Mouse (Mus musculus): ENCODE measurements at regions not wholly inside any gene's neighbourhood (a gene's known extent, or its start where the extent isn't known, plus 50 kb on each side); places are given as distances from the start of the nearest gene placed in this dataset.

DNA sequence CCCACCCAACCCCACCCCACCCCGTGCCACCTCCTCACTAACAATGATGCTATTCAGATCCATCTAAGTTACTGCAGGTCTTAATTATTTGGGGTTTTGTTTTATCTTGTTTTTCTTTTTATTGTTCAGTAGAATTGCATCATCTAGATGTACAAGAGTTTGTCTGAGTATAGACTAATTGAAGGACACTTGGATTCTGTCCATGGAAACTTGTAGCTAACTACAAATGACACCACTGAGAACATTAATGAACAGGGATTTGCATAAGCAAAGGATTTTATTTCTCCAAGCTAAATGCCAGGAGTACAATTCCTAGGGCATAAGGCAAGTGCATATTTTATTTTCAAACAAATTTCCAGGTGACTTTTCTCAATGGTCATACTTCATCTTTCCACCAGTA is 318.4 kb upstream of the Slc7a11 start:
- no peaks in the 10 kb centered on the region for H3K36me3 ChIP-seq
- H3K4me1 ChIP-seq = no peaks in the 10 kb centered on the region
- H3K9ac ChIP-seq = no peak overlapping the region
- H3K4me3 ChIP-seq = no peak overlapping the region
- WGBS = 0% methylated on average over 1 of the region's 1 CpGs
- H3K9me3 ChIP-seq = no peaks in the 10 kb centered on the region
- H3K27ac ChIP-seq (replicated peaks) = no peak overlapping the region
- no peaks in the 10 kb centered on the region for H3K27me3 ChIP-seq (replicated peaks)
- ATAC-seq (ENCODE audit: extremely low read depth, insufficient number of reproducible peaks, low FRiP score, low TSS enrichment) = no peak
- H3K4me2 ChIP-seq = no peak overlapping the region

DNA sequence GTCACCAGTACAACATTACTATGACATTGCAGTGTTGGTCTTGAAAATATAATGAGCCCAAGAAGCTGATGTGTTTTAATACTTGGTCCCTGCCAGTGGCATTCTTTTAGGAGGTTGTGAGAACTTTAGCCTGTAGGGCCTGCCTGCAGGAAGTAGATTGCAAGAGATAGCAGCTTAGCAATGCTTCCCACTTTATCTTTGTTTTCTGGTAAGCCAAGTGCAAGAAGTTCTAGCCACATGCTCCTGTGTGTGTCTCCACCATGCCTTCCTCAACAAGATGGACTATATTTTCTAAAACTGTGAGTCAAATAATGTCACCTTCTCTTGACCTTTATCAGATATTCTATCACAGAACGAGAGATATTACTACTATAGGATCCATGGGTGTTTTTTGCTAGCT is 314.7 kb upstream of the Slc7a11 start:
- H3K36me3 ChIP-seq = no peaks in the 10 kb centered on the region
- no peak overlapping the region for H3K9ac ChIP-seq
- no peaks in the 10 kb centered on the region for H3K4me1 ChIP-seq
- no peak overlapping the region for H3K27ac ChIP-seq (replicated peaks)
- no peak for ATAC-seq (ENCODE audit: extremely low read depth, insufficient number of reproducible peaks, low FRiP score, low TSS enrichment)
- no peak overlapping the region for H3K4me3 ChIP-seq
- H3K9me3 ChIP-seq = no peaks in the 10 kb centered on the region
- H3K4me2 ChIP-seq = no peak overlapping the region
- WGBS = 64% methylated on average over 1 of the region's 1 CpGs
- H3K27me3 ChIP-seq (replicated peaks) = no peaks in the 10 kb centered on the region

DNA sequence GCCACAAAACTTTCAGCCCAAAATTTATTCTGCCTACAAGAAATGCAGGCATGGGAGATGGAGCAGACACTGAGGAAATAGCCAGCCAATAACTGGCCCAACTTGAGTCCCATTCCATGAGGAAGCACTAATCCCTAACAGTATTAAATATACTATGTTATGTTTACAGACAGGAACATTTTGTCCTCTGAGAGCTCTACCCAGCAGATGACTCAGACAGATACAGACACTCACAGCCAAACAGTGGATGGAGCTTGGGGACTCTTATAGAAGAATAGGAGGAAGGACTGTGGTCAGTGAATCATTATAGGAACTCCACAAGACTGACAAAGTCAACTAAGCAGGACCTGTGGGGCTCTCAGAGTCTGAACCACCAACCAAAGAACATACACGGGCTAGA is 293.8 kb upstream of the Slc7a11 start:
- 75% methylated on average over 1 of the region's 1 CpGs for WGBS
- Histone ChIP-seq H3K4me1 (0 out of 2 replicates have a peak, but pooled peaks cover 3% of the 10 kb centered on the region), H3K9me3 (no peaks in the 10 kb centered on the region), H3K4me3 (no peak overlapping the region), H3K27ac (replicated peaks) (no peak overlapping the region), H3K36me3 (no peaks in the 10 kb centered on the region), H3K27me3 (replicated peaks) (no peaks in the 10 kb centered on the region), H3K4me2 (no peak overlapping the region), H3K9ac (no peak overlapping the region)
- ATAC-seq (ENCODE audit: extremely low read depth, insufficient number of reproducible peaks, low FRiP score, low TSS enrichment) = no peak

DNA sequence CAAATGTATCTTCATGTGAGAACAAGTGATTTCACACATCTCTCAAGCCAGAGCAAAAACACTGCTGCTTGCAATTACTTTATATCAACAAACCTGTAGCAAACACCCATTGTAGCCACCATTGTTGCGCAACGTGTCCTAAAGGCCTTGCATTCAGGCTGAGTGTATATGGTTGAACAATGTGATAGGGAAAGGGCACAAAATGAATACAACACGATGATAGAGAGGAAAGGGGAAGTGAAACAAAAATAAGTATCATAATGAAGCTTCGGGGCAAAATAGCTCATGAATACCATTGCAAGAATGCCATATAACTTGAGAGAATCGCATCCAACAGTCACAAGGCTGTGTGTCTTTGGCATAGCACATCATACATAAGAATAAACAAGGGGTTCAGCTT is 275.6 kb upstream of the Slc7a11 start:
- no peak overlapping the region for H3K9ac ChIP-seq
- H3K9me3 ChIP-seq = no peaks in the 10 kb centered on the region
- no peaks in the 10 kb centered on the region for H3K36me3 ChIP-seq
- ATAC-seq (ENCODE audit: extremely low read depth, insufficient number of reproducible peaks, low FRiP score, low TSS enrichment) = no peak
- H3K27me3 ChIP-seq (replicated peaks) = no peaks in the 10 kb centered on the region
- no peaks in the 10 kb centered on the region for H3K4me1 ChIP-seq
- no peak overlapping the region for H3K4me2 ChIP-seq
- WGBS = 80% methylated on average over 5 of the region's 5 CpGs
- H3K4me3 ChIP-seq = no peak overlapping the region
- H3K27ac ChIP-seq (replicated peaks) = no peak overlapping the region

DNA sequence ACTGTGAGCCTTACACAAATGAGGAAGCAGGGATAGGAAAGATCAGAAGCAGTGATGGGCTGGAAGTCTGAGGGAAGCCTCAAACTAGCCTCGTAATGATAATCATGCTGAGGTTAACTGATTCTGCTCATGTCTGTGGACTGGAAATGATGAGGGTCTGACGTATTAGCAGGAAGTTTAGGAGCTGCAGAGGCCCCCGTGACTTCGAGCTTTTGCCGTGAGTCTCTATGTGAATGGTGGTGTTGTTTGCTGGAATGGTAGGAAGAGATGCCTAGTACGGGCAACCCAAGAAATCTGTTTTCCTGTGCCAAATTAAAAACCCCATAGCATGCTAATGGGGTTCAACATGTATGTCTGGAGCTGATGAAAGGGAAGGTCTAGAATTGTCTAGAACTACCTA is 270.0 kb upstream of the Slc7a11 start:
- WGBS = 75% methylated on average over 6 of the region's 6 CpGs
- H3K4me2 ChIP-seq = no peak overlapping the region
- H3K4me3 ChIP-seq = no peak overlapping the region

DNA sequence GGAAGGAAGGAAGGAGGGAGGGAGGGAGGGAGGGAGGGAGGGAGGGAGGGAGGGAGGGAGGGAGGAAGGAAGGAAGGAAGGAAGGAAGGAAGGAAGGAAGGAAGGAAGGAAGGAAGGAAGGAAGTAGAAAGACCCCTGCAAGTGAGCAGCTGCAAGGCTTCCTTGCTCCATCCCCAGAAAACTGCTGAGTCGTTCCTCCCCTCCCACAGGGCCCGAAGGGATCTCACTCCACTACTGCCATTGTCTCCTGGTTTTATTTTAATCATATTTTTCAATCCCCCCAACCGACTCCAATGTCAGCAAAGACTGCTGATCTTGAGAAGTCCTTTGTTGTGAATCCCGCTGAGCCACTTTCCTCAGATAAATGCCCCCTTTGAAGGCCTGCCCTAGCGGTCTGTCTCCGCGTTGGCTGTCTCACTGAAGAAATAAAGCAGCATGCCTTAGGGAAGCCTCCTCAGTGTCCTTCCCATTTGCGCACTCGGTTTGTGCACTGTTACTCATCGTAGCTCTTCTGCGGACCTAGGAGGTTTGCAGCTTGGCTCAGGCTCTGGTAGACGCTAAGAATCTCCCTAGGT is 266.1 kb upstream of the Slc7a11 start:
- ATAC-seq (ENCODE audit: extremely low read depth, insufficient number of reproducible peaks, low FRiP score, low TSS enrichment) = no peak
- 28% methylated on average over 12 of the region's 12 CpGs for WGBS
- Histone ChIP-seq H3K9ac (no peak overlapping the region), H3K4me3 (no peak overlapping the region), H3K4me2 (no peak overlapping the region; the same call in 1 of the 2 replicates), H3K27me3 (replicated peaks) (no peaks in the 10 kb centered on the region), H3K9me3 (no peaks in the 10 kb centered on the region), H3K4me1 (peaks cover 10% of the 10 kb centered on the region), H3K27ac (replicated peaks) (no peak overlapping the region), H3K36me3 (no peaks in the 10 kb centered on the region)

More for the DNA sequence above, 270.0 kb upstream of the Slc7a11 start:
- no peak overlapping the region for H3K9ac ChIP-seq
- peaks cover 10% of the 10 kb centered on the region for H3K4me1 ChIP-seq
- no peaks in the 10 kb centered on the region for H3K27me3 ChIP-seq (replicated peaks)
- no peaks in the 10 kb centered on the region for H3K36me3 ChIP-seq
- no peaks in the 10 kb centered on the region for H3K9me3 ChIP-seq
- ATAC-seq (ENCODE audit: extremely low read depth, insufficient number of reproducible peaks, low FRiP score, low TSS enrichment) = no peak
- no peak overlapping the region for H3K27ac ChIP-seq (replicated peaks)

DNA sequence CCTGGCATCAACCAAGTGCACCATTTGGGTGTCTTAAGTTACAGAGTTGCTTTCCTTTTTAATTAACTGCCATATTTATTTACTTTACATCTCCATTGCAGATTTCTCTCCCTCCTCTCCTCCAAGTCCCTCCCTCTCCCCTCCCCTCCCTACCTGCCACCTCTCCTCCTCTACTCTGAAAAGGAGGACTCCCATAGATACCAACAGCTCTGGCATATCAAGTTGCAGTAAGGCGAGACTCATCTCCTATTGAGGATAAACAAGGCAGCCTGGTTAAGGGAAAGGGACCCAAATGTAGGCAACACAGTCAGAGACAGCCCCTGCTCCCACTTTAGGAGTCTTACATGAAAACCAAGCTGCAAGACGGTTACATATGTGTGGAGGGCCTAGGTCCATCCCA is 263.3 kb upstream of the Slc7a11 start:
- WGBS = 56% methylated on average over 2 of the region's 2 CpGs
- Histone ChIP-seq H3K27ac (replicated peaks) (no peak overlapping the region), H3K36me3 (no peaks in the 10 kb centered on the region), H3K4me2 (no peak overlapping the region), H3K9me3 (0 out of 2 replicates have a peak, but pooled peaks cover 5% of the 10 kb centered on the region), H3K9ac (no peak overlapping the region), H3K4me1 (peaks cover 10% of the 10 kb centered on the region), H3K27me3 (replicated peaks) (no peaks in the 10 kb centered on the region), H3K4me3 (no peak overlapping the region)
- ATAC-seq (ENCODE audit: extremely low read depth, insufficient number of reproducible peaks, low FRiP score, low TSS enrichment) = no peak

DNA sequence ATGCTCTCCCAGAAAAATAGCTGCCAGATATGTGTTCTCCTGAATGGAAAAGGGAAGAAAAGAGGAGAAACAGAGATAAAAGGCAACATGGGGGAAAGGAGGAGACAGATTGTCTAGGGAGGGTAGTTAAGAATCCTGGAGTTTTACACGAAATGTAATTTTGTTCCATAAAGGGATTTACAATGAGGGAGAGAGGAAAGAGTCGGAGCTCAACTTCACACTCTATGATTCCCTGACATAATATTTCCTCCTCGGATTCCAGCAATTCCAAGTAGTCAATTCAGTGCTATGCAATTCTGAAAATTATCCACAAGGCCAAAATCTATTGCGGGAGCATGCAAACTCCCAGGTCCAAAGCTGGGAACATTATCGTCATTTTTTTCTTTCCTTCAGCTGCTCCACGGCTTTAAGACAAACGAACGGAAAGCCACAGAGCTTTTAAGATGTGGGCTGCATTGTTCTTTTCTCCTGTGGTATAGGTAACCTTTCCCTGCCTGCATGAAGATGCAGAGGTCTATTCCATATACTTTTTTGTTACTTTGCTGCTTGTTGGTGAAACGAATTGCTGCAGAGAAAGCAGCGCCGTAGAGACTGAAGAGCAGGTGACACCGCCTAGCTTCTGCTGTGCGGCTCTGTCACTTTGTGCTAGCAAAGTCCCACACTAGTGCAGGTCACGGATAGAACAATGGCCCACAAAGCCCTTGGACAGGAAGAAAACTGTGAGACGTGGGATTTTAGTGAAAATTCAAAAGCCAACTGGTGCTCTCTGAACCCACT is 251.7 kb upstream of the Slc7a11 start:
- no peak overlapping the region for H3K4me3 ChIP-seq
- peak overlapping the region; percentile 32; the same call in 1 of the 2 replicates for H3K27ac ChIP-seq (replicated peaks)
- H3K4me1 ChIP-seq = no peaks in the 10 kb centered on the region; the same call in 1 of the 2 replicates
- WGBS = 67% methylated on average over 15 of the region's 15 CpGs
- no peaks in the 10 kb centered on the region for H3K9me3 ChIP-seq
- ATAC-seq (ENCODE audit: extremely low read depth, insufficient number of reproducible peaks, low FRiP score, low TSS enrichment) = no peak
- 0 out of 2 replicates have a peak overlapping the region, but pooled peaks have one; percentile 13 for H3K4me2 ChIP-seq
- H3K9ac ChIP-seq = no peak overlapping the region
- H3K27me3 ChIP-seq (replicated peaks) = no peaks in the 10 kb centered on the region
- no peaks in the 10 kb centered on the region for H3K36me3 ChIP-seq

DNA sequence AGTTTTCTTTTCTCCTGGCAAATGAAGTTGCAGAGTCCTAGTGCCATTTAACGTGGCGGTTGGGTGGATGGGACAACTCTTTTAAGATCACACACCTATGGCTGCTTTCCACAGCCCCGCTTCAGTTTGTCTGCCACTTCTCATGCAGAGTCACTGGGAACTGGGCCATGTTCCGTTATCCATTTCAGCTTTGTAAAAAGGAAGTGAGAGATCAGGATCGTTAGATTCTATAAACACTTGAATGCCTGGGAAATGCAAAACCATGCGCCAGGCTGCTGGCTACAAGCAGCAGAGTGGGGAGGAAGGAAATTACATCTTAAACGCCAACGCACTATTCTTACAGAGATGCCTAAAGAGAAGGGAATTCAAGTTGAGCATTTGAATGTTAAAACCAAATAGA is 251.1 kb upstream of the Slc7a11 start:
- Histone ChIP-seq H3K4me1 (no peaks in the 10 kb centered on the region; the same call in 1 of the 2 replicates), H3K9ac (no peak overlapping the region), H3K9me3 (no peaks in the 10 kb centered on the region), H3K27me3 (replicated peaks) (no peaks in the 10 kb centered on the region), H3K4me2 (0 out of 2 replicates have a peak overlapping the region, but pooled peaks have one; percentile 13), H3K27ac (replicated peaks) (peak overlapping the region; percentile 32; the same call in 1 of the 2 replicates), H3K36me3 (no peaks in the 10 kb centered on the region), H3K4me3 (no peak overlapping the region)
- no peak for ATAC-seq (ENCODE audit: extremely low read depth, insufficient number of reproducible peaks, low FRiP score, low TSS enrichment)
- WGBS = 44% methylated on average over 8 of the region's 8 CpGs

DNA sequence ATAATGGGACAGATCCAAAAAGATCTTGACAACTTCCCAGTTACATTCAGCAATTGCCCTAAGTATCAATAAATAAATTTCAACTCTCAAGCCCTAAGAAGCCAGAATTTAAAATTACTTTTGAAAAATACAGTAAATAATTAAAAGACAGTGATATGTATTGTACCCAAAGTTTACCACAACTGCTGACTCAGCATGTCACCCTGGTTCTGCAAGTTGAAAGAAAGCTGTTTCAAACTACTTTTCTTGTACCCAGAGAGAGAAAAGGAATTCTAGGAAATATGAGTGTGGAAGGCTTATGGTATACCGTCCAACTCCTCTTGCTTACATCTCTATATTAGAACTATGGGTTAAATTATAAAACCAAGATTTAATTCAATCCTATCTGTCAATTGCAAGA is 248.9 kb upstream of the Slc7a11 start:
- H3K9ac ChIP-seq = no peak overlapping the region
- no peak overlapping the region for H3K27ac ChIP-seq (replicated peaks)
- 88% methylated on average over 1 of the region's 1 CpGs for whole genome bisulfite sequencing
- no peak overlapping the region for H3K4me3 ChIP-seq
- H3K4me2 ChIP-seq = no peak overlapping the region
- no peaks in the 10 kb centered on the region for H3K27me3 ChIP-seq (replicated peaks)
- no peak for ATAC-seq (ENCODE audit: extremely low read depth, insufficient number of reproducible peaks, low FRiP score, low TSS enrichment)
- H3K36me3 ChIP-seq = no peaks in the 10 kb centered on the region
- no peaks in the 10 kb centered on the region for H3K9me3 ChIP-seq
- no peaks in the 10 kb centered on the region; the same call in 1 of the 2 replicates for H3K4me1 ChIP-seq

DNA sequence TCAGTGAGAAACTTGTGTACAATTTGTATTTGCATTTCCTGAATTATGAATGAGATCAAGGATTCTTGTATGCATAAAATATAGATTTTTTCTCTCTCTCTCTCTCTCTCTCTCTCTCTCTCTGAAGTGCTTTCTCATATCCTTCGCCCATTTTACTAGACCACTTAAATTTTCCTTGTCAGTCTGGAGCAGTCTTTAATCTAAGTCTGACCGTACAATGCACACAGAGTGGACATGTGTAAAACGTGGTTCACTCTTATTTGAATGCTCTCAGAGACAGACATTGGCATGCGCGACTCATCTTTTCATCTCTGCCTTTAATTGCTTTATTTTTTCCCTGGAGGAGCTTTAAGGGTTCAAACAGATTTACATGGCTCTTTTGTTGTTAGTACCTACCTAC is 247.3 kb upstream of the Slc7a11 start:
- no peak overlapping the region for H3K4me3 ChIP-seq
- no peaks in the 10 kb centered on the region for H3K9me3 ChIP-seq
- no peak overlapping the region for H3K9ac ChIP-seq
- no peak overlapping the region for H3K4me2 ChIP-seq
- H3K4me1 ChIP-seq = no peaks in the 10 kb centered on the region; the same call in 1 of the 2 replicates
- no peak overlapping the region for H3K27ac ChIP-seq (replicated peaks)
- WGBS = 81% methylated on average over 5 of the region's 5 CpGs
- no peak for ATAC-seq (ENCODE audit: extremely low read depth, insufficient number of reproducible peaks, low FRiP score, low TSS enrichment)
- no peaks in the 10 kb centered on the region for H3K27me3 ChIP-seq (replicated peaks)
- no peaks in the 10 kb centered on the region for H3K36me3 ChIP-seq

DNA sequence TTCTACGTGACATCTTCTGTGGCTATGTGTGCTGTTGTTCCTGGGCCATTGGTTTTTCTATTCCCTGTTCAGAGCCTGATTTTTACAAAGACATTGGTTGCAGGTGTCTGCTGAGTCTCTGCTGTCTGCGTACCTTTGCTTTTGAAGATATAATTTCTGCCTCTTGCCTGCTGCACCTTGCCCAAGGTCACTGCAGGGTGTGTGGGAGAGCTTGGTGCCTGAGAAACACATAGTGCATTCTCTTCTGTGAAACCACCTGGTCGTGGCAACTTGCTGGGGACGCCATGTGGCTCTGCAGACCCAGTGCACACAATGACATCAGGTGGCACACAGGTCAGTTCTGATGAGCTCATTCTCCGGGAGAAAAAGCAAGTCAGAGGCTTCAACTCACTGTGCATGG is 246.0 kb upstream of the Slc7a11 start:
- H3K4me1 ChIP-seq = no peaks in the 10 kb centered on the region
- H3K36me3 ChIP-seq = no peaks in the 10 kb centered on the region
- no peaks in the 10 kb centered on the region for H3K27me3 ChIP-seq (replicated peaks)
- 74% methylated on average over 5 of the region's 5 CpGs for WGBS
- no peaks in the 10 kb centered on the region for H3K9me3 ChIP-seq
- no peak overlapping the region for H3K27ac ChIP-seq (replicated peaks)
- H3K4me2 ChIP-seq = no peak overlapping the region
- ATAC-seq (ENCODE audit: extremely low read depth, insufficient number of reproducible peaks, low FRiP score, low TSS enrichment) = no peak
- H3K9ac ChIP-seq = no peak overlapping the region
- H3K4me3 ChIP-seq = no peak overlapping the region
